Mouse (Mus musculus) CD8-positive naive resting alpha-beta T cell, adult 2 months (primary cell): Measurements from ENCODE around the gene 1700003F12Rik.

Source experiments
- DNase-seq, 2 experiments: peaks; one replicate each; pipeline ENCODE4 v3.0.0; 2022; ENCODE audit warnings: low read depth in 2 of 2, low spot score in 2 of 2

The 1700003F12Rik gene

DNA sequence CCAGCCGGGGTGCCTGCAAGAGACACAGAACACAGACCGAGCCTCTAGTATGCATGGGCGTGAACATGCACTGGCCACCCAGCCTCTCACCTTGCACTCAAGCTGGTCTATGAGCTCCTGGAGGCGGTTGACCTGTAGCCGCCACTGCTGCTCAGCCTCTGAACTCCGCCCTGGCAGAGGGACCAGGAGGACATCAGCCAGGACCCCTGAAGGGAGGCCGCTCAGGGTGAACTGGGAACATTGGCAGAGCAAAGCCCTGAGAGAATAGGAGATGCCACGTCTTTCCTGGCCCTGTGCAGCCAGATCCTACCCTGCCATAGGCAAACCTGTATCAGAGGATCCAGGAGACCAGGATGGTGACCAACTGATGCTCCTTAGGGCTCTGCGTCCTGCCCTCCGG lies at the start of gene 1700003F12Rik:
Gene 1700003F12Rik, plus strand, starts transcription at position 375 of the 400 bp plus-strand sequence.
- DNase-seq: no peak

GRCm38 (mm10) chr2:154498571-154498970 lies 48.3 kb upstream of the 1700003F12Rik start:
- DNase-seq: no peak

DNA sequence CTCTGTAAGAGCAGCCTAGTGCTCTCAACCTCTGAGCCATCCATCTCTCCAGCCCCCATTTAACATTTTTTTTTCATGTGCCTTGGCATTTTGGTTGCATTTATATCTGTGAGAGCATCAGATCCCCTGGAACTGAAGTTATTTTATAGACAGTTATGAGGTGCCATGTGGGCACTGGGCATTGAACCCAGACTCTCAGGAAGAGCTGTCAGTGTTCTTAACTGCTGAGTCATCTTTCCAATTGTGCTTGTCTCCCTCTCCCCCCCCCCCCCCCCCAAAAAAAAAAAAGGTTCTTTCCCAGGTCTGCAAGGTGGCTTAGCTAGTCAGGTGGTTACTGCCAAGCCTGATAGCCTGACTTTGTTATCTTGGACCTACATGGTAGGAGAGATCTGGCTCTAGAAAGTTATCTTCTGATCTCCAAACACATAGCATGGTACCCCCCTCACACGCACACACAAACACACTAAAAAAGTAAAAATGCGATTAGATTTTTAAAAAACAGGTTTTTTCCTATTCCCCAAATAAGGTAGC lies 47.1 kb upstream of the 1700003F12Rik start:
- DNase-seq: no peak

- DNase-seq: no peak
Measured at GRCm38 (mm10) chr2:154500758-154501157, 46.1 kb upstream of the 1700003F12Rik start.

DNA sequence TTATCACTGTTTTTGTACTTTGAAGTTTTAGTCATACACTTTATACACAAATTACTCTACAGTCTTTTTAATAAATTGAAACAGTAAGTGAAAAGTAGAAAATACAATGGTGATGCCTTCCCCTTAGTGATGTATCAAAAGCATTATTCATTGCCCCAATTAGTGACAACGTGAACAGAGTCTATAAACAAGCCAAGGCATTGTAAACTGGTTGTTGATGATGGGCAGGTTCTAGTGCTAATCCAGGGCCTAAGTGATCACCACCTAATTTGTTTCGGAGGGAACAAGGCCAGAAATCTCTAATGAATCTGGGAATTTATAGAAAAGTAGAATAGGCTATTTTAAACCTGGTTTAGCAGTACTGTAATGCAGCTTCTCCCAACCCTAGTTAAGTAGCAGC lies 39.8 kb upstream of the 1700003F12Rik start:
- no peak for DNase-seq

GRCm38 (mm10) chr2:154507566-154508283 lies 39.2 kb upstream of the 1700003F12Rik start:
- no peak for DNase-seq

DNA sequence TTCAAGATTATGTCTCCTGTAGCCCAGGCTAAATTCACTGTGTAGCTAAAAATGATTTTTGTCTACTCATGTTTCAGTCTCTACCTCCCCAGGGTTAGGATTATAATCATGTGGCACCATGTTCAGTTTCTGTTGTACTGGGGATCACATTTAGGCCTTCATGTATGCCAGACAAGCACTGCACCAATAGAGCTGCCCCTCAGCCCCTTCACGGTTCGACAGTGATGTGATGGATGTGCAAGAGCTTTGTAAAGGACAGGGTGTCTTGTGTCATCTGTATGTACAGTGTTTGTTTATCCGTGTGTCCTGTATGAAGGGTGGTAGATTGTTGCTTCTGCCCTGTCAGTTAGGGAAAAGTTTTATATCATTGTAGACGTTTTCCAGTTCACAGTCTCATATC lies 38.4 kb upstream of the 1700003F12Rik start:
- no peak for DNase-seq

- no peak for DNase-seq
Measured at GRCm38 (mm10) chr2:154510141-154510540, 36.7 kb upstream of the 1700003F12Rik start.

GRCm38 (mm10) chr2:154516944-154517343 lies 29.9 kb upstream of the 1700003F12Rik start:
- DNase-seq: no peak

DNA sequence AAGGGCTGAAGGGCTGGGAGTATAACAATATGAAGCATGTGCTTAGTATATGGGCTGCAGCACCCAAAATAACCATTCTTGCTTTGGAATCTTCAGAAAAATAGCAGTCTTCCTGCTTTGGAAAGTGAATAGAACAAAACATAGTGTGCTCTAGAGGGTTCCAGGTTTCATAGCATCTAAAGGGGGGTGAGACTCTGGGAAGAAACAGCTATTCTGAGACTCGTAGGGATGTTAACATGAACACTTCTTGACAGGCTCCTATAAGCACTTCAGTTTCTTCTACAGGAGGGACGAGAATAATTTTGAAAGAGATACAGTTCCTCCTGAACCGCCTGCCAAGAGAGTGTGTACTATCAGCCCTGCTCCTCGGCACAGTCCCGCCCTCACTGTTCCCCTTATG lies 29.5 kb upstream of the 1700003F12Rik start:
- DNase-seq: no peak

DNA sequence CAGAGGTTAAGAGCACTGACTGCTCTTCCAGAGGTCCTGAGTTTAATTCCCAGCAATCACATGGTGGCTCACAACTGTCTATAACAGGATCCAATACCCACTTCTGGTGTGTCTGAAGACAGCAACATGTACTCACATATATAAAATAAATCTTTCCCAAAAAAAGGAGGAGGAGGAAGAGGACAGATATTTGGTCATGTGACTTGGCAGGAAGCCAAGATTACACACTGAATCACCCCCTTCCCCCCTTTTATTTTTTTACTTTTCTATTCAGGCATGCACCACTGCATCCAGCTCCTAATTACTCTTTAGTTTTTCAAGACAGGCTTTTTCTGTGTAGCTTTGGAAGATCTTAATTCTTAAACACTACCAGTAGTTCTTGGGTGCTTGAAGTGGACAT lies 25.4 kb upstream of the 1700003F12Rik start:
- DNase-seq: no peak

DNA sequence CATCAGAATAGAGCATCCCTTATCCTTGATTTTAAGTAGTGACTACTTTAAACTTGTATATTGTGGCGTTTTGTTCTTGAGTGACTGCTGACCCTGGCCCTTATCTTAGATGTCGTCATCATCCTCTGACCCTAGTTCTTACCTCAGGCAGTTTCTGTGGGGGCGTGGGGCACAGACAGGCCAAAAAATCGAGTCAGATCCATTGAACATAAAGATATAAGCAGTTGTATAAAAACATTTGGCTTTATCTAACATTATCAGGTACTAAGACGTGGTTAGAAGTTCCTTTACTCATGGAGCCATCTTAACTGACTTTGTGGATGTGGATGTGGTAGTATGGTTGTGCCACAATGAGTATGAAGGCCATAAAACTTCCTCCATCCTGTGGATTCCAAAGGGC lies 24.6 kb upstream of the 1700003F12Rik start:
- DNase-seq: no peak

DNA sequence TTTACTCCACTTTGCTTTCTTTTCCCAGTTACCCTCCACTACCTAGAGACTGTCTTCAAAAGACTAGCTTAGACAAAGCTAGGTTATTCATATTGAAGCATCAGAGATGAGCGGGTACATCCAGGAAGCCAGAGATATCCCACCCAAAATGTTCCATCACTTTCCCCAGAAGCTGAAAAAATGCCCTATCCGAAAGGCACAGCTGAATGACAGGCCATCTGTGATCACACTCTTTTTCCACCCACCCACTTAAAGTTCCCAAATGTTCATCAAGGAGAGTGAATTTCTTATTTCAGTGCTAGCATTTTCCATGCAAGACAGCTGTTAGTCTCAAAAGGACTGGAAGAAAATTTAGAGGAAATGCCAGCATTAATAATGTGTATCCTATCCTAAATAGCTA lies 21.6 kb upstream of the 1700003F12Rik start:
- no peak for DNase-seq

- DNase-seq: no peak
Measured at GRCm38 (mm10) chr2:154526531-154526930, 20.4 kb upstream of the 1700003F12Rik start.

DNA sequence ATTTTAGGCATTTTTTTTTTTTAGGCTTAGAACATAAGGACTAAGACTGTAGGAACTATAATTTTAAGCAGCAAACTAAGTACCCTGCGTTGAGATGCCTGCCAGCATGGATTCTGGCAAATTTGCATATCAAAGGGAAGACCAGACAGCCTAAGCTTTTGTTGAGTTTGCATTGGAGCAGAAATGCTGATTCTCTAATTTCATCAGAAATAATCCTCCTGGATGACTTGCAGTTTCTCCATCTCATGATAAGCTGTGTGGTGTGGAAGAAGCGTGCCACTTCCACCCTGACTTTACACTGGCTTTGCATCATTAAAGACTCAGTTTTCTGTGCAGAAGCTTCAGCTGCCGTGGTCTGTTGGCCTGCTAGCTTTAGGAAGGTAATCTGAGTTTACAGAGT lies 14.0 kb upstream of the 1700003F12Rik start:
- no peak for DNase-seq

DNA sequence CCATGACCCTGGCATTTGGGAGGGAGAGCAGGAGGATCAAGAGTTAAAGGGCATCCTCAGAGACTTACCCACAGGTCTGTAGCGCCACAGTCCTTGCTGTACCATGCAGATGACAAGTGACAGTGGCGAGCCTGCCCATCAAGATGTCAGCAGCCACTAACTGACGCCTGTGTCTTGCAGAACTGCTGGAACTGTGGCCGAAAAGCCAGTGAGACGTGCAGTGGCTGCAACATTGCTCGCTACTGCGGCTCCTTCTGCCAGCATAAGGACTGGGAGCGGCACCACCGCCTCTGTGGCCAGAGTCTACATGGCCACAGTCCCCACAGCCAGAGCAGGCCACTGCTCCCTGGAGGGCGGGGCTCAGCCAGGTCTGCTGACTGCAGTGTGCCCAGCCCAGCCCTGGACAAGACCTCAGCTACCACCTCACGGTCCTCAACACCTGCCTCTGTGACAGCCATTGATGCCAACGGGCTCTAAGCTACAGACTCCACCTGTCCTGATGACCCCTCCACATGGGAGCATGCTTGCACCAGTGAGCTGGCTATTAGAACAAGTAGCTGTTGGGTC lies 12.1 kb upstream of the 1700003F12Rik start:
- no peak for DNase-seq

GRCm38 (mm10) chr2:154538310-154538709 lies 8.6 kb upstream of the 1700003F12Rik start:
- no peak for DNase-seq

- DNase-seq: no peak
Measured at GRCm38 (mm10) chr2:154538710-154539109, 8.2 kb upstream of the 1700003F12Rik start.

DNA sequence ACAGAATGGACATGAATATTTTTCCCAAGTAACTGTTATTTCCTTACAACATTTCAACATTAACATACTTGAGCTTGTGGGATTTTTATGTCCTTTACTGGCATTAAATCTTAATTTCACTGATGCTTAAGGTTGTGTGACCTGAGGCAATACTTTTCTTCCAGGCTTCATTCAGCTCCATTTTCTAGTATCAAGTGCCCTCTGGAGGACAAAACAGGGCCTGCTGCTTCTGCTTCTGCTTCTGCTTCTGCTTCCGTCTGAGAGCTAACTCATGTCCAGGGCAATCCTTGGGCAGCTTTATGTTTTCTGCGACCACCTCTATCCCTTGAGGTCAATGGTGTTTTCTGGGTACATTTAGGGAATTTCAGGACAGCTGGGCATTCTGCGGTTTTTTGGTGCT lies 7.2 kb upstream of the 1700003F12Rik start:
- no peak for DNase-seq

GRCm38 (mm10) chr2:154541630-154542029 lies 5.3 kb upstream of the 1700003F12Rik start:
- no peak for DNase-seq

GRCm38 (mm10) chr2:154543567-154544347 lies 3.1 kb upstream of the 1700003F12Rik start:
- DNase-seq: no peak

GRCm38 (mm10) chr2:154548688-154549087 lies 1.8 kb downstream of the 1700003F12Rik start:
- no peak for DNase-seq
